Comparison of ENCODE assay signal across 14 mouse cellular contexts in genomic region chr16:43522482-43522881, GRCm38 (mm10).
"Had no signal": no experiment of that assay in that cellular context is flagged by ENCODE, and none has a peak within 500 bp of the region (broad histone marks: within the 10 kb centered on the region; RNA-seq: fewer than 3 reads in every experiment).

No protein-coding gene starts in this region.

- H3K4me1 ChIP-seq: limb, embryonic 12.5 days; liver, embryonic 13.5 days; lung, embryonic 15.5 days had no signal

- H3K9me3 ChIP-seq: limb, embryonic 12.5 days; liver, embryonic 13.5 days; lung, embryonic 15.5 days; megakaryocyte, embryonic 14.5 days had no signal

- H3K4me2 ChIP-seq: limb, embryonic 12.5 days; liver, embryonic 13.5 days; lung, embryonic 15.5 days had no signal

- H3K27me3 ChIP-seq: limb, embryonic 12.5 days; liver, embryonic 13.5 days; lung, embryonic 15.5 days; megakaryocyte, embryonic 14.5 days had no signal

- H3K36me3 ChIP-seq: limb, embryonic 12.5 days; liver, embryonic 13.5 days; lung, embryonic 15.5 days had no signal

- ATAC-seq: liver, postnatal 0 days had no signal

- H3K27ac ChIP-seq: left cerebral cortex, adult 2 months; limb, embryonic 12.5 days; liver, embryonic 13.5 days; lung, embryonic 15.5 days; macrophage had no signal

- DNase-seq: kidney, adult 18-20 months; kidney, postnatal 10 days; kidney, postnatal 4 days; liver; liver, embryonic 13.5 days; liver, postnatal 0 days; lung, postnatal 14 days; thymus, adult 18-20 months; thymus, postnatal 14 days had no signal

- H3K4me3 ChIP-seq: left cerebral cortex, adult 2 months; limb, embryonic 12.5 days; liver, embryonic 13.5 days; lung, embryonic 15.5 days; megakaryocyte, embryonic 14.5 days had no signal

- H3K9ac ChIP-seq: limb, embryonic 12.5 days; liver, embryonic 13.5 days; liver, postnatal 0 days; lung, embryonic 15.5 days had no signal
